Mouse (Mus musculus) heart, adult 11 months (tissue): ENCODE measurements around the gene Dnajc6.

Source experiments
- DNase-seq: peaks from one replicate; pipeline ENCODE4 v3.0.0; 2022

Gene Dnajc6

DNA sequence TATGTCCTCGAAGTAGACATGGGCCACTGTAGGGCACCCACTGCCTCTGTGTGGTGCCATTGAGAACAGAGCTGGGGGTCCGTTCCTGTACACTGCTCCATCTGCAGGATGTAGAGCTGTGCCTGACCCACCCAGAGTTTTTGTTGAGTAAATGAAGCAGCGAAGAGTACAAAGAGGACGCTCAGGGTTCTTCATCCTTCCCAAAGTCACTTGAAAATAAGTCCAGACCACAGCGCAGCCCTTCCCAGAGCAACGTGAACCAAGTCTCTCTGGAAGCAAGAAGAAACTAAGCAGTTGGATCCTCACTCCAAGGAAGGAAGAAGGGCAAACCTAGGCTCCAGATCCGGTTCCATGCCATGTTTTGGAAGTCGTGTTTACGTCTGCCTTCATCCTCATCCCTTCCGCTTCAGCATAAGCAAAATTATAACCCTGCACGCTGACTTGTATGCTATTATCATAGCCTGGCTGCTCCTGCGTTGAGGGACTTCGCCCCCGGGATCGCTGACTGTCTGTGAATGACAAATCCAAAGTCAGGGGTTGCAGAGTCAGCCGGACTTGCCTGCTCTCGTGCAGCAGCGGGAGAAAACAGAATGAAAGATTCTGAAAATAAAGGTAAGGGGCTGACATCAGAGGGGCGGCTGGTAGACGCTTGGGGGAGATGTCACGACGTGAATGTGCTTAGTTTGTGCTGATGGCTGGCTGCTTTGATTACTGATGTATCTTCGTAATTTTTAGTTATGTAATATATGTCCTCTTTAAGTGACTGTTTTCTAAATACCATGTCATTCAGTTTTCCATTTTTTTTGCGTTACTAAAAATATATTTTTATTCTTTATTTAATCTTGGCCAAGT lies 11.3 kb downstream of the Dnajc6 start:
- peak; percentile 88 for DNase-seq

GRCm38 (mm10) chr4:101508431-101508830 lies 12.0 kb downstream of the Dnajc6 start:
- no peak for DNase-seq

DNA sequence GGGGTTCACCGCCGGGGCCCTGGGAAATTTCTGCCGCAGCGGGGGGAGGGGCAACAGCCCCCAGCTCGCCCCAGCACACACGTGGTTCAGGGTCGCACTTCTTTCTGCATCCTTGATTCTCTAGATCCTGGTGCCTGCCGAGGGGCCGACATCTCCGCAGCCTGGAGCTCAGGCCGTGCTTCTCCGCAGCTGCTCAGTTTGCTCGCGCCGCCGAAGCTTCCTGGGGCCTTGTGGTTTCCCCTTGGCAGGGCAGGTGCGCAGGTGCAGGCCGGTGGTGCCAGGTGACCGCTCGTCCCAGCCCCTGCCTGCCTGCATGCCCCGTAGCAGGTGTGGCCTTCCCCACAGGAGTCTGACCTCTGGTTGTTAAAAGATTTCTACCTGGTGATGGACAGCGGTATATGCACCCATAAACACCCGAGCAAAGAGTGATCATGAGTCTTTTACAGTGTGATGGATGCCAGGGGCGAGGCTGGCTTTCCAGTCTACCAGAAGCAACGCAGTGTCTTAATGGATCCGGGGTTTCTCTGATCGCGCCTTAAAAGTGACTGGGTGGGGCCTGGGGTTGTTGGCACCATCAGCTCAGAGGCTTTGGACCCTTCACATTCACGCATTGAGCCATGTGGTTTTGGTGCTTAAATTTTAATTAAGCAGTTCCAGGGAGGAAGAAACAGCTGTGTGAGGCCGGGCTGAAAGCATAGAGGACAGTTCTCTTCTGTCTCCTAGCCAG lies 12.6 kb downstream of the Dnajc6 start:
- DNase-seq = no peak

DNA sequence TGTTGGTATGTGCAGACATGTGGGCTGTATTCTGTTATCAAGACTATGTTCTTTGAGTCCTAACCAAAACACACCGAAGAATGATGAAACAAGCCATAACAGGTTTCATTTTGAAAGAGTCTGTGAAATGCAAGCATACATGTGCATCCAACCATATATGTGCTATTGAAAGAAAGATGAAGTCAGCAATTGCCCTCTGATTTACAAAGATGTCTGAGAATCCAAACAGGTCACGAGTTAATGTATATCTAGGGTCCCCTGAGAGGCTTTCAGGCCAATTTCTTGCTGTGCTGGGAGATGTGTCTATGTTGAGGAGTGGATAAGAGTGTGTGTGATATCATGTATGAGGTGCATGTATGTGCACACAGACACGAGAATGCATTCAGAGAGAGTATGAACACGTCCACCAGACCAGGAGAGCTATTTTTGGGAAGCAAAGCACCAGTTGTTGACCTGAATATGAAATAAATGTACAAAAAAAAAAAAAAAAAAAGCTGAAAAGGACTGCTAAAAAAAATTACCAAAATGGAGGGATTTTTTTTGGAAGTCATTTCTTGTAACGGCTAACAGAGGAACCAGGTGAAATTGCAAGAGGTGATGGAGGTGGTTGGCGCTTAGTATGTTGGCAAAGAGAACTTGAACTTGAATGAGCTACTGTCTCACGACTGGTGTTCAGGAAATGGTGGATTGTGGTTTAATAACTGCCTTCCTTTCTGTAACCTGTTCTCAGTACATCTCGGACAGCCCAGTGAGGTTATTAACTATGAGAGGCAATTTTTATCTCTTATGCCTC lies 13.9 kb downstream of the Dnajc6 start:
- DNase-seq = peak; percentile 23

DNA sequence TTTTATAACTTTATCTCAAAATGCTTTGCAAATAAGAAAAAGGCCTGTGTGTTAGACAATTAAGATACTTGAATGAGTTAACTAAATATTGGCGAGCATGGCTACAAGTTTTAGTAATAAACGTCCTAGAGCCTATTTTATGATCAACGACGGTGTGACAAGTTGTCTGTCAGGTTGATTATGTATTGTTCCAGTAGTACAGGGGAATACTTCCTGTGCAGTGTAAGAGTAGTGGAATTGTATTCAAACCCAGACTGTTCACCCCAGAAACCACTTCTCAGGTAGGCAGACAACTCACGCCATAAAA lies 14.4 kb downstream of the Dnajc6 start:
- no peak for DNase-seq

DNA sequence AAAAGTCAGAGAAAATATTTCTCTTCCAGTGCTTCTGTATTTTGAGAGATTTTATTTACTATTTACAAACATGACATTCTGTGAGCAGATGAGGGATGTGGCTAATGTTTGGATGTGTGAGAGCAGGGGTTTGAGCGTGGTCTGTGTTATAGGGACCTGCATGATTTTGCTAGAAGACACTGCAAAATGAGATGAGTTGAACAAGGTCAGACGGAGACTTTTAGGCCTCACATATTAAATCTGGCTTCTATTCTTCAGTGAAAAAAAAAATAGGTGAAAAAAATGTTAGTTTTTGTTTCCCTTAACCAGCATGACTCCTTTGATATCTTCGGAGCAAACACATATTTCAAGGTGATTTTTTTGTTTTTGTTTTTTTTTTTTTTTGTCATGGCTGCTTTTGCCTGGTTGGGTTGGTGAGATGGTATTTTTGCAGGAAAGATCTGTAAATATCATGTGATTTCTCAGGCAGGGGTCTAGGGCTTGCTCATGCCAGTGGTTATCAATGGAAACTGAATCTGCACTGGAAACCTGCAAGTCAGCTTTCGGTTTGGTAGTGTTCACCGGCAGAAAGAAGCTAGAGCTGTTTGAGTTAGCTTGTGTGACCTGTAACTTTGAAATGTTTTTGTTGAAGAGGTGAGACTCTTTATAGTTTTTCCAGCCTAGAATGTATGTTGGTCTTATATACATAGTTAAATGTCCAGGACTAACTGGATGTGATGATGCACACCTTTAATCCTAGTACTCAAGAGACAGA lies 15.5 kb downstream of the Dnajc6 start:
- peak; percentile 19 for DNase-seq

DNA sequence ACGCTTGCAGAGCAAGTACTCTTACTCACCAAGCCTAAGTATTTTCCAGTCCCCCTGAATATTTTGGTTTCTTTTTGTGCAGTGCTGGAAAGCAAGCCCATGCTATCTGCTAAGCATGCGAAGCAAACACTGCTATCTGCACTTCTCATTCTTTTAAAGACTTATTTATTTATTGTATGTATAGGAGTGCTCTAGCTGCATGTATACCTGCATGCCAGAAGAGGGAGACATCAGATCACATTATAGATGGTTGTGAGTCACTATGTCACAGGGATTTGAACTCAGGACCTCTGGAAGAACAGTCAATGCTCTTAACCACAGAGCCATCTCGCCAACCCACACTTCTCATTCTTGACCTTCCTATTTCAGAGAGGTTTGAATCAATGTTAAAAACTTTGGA lies 16.8 kb downstream of the Dnajc6 start:
- DNase-seq = peak; percentile 16

DNA sequence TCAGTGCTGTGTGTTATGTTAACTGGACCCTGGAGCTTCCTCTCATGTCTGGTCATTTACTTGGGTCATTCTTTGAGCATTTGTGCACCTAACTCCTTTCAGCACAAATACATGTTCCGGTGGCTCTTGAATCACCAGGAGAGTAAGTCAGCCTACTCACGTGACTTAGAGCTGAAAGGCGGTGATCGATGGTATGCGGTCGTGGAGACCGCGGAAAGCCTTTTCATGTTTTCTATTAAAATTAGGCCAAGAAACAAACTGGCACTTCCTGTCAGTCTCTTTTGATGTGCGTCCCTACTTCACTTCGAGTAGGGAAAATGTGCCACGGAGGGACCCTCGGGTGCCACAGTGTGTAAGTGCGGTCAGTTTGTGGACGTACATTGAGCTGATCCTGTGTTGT lies 19.4 kb downstream of the Dnajc6 start:
- DNase-seq = no peak

DNA sequence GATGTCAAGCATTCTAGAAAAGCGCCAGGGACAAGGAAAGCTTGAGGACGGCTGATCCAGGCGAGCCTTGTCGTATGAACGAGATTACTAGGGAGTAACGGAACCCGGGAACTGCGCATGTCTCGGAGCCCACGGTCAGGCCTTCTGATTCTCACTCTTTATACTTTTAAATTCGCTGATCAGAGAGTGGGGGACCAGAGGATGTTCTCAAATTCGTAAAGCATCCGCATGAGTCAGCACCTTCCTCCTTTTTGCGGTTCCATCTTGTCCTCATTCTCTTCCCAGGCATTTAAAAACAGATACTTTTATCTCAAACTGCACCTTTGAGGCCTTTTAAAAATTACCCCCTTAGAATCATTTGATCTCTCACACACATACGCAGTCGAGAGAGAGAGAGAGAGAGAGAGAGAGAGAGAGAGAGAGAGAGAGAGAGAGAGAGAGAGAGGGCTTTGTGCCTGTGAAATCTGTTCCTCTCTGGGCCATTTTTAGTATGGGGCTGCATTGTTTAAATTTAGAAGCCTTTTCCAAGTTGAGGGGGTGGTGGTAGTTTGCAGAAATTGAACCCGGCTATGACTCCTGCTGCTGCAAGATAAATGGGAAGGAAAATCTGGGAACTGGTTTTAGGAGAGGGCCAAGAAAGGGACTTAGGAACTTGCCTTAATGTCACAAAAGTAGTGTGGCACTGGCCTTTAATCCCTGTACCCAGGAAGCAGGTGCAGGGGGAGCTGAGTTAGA lies 20.2 kb downstream of the Dnajc6 start:
- DNase-seq = peak; percentile 64

- no peak for DNase-seq
These were observed 35.5 kb downstream of the Dnajc6 start for GRCm38 (mm10) chr4:101531901-101532300.

- DNase-seq = no peak
These were observed 44.1 kb downstream of the Dnajc6 start for GRCm38 (mm10) chr4:101540516-101540915.

- DNase-seq = peak; percentile 88
These were observed 53.6 kb downstream of the Dnajc6 start for GRCm38 (mm10) chr4:101549958-101550591.

DNA sequence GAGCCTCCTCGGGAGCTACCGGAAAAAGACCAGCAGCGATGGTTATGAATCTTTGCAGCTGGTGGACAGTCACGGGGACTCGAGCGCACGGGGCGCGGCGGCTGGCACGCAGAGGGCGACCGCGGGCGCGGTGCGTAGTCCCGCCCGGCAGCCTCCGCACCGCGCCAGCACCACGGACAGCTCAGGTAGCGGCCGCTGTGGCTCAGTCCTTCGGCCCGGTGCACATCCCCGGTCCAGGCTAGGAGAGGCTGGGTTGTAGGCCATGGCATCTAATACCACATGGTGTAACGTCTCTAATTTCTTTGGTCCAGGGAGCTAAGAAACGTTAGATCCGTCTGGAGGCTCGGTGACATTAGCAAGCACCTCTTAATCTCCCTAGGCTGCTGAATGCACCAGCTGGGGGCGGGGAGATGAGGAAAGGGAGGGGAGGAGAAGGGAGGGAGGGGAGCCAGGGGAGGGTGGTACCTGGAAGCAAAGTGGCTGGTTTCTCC lies 54.3 kb downstream of the Dnajc6 start:
- peak; percentile 89 for DNase-seq

GRCm38 (mm10) chr4:101551425-101551824 lies 55.0 kb downstream of the Dnajc6 start:
- peak; percentile 57 for DNase-seq

DNA sequence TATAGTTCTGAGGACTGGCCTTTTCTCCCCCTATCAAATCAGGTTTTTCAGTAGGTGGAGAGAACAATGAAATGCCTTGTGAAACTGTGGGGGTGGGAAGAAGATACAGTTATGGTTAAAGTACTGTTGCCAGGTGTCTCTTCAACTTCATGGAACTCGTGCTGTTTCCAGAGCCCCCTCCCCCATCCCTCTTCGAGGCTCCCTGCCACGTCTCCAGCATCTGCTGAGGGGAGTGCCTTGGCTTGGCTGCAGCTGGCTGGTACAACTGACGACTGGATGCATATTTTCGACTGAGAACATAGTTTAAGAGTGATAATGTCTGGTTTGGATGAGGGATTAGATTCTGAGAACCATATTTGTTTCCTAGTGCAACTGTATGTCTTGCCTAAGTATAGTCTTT lies 55.9 kb downstream of the Dnajc6 start:
- peak; percentile 84 for DNase-seq

DNA sequence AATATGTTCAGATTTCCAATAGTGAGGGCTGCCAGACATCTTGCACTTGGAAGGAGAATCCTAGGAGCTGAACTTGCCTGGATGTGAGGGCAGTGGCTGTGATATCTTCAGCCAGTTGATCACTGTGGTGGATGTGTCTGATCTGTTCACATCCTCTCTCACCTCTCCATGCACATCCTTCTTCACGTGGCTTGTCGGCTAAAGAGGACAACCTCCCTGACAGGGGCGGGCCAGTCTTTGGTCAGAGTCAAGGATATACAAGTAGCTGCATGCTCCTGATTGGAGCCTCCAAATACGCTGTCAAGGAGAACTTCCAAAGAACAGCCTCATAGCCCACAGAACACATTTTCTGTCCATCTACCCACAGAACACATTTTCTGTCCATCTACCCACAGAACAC lies 58.6 kb downstream of the Dnajc6 start:
- peak; percentile 70 for DNase-seq

DNA sequence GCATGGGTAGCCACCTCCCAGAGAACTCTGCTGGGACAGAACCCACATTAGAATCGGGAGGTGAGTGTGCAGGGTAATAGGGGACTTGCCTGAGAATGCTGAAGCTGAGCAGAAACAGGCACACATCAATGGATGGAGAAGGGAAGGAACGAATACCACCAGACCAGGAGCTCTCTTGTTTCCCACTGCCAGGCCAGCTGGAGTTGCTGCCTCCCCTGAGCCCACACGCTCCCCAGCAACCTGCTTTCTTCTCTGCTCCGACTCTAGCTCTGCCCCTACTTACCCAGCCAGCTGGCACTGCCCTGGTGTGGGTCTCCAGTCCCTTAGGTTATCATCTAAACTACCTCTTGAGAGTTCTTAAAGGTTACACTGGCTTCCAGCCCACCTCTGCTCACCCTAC lies 63.7 kb downstream of the Dnajc6 start:
- no peak for DNase-seq

DNA sequence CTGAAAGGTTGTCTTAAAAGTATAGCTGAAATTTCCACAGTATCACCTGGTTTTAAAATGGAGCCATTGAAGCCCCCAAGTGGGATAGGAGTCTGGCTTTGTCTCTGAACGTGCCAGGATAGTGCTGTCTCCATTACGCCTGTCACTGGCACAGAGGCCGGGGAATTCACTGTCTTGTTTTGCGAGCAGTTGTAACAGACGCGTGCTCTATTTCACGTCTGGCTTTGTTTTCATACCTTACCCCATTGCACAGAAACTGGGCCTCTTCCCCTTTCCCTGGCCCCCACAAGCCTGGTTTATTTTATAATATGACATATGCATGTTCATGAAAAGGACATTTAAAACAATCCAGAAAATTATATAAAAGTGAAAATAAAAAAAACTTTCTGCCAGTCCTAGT lies 66.4 kb downstream of the Dnajc6 start:
- DNase-seq = no peak

GRCm38 (mm10) chr4:101563607-101564006 lies 67.2 kb downstream of the Dnajc6 start:
- DNase-seq = no peak

GRCm38 (mm10) chr4:101564746-101565417 lies 68.4 kb downstream of the Dnajc6 start:
- no peak for DNase-seq

GRCm38 (mm10) chr4:101569076-101569475 lies 72.6 kb downstream of the Dnajc6 start:
- DNase-seq = no peak
